Mouse (Mus musculus) cerebellum, adult 2 months (tissue): ENCODE measurements around the gene Pi4k2b.

ENCODE experiments used
- CTCF ChIP-seq: fragments of 200-500 bp; IDR thresholded peaks from 2 replicates; pipeline ENCODE4 v1.5.1; 2011; ENCODE audit warnings: low read depth, mild to moderate bottlenecking, control low read depth, low read length, moderate library complexity, borderline replicate concordance; ENCODE audit not compliant: insufficient read depth
- POLR2A ChIP-seq: fragments of 200-500 bp; IDR thresholded peaks from 2 replicates; pipeline ENCODE4 v1.6.1; 2011; ENCODE audit warnings: low read length, control low read depth, borderline replicate concordance; ENCODE audit not compliant: insufficient read depth

DNA sequence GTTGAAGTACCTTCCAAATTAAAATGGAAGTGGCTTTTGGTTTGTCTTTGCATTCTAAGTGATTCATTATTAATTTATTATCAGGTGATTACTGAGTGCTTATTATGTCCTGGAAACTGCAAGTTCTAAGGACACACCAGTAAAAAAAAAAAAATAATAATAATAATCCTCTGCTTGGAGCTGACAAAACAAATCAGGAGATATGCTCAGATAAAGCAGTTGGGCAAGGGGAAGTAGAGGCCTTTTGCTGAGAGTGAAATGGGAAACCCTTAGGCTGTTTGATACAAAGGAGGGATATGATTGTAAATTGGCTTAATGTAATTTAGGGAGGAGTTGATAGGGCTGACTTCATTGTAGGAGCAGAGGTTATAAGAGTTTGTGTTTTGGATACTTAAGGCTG, 5.5 kb downstream of the Pi4k2b start:
- TF ChIP-seq CTCF, result no peak
- TF ChIP-seq POLR2A, result no peak
